Mouse (Mus musculus) lung, embryonic 14.5 days (tissue): ENCODE data around the gene Mlec. TPM values are rescaled to one million over a fixed set of nuclear protein-coding genes. Genes with fewer than 3 reads are reported as not detected.
"Not testable (repeated sequence)": the region's sequence is repeated elsewhere in the genome, so short reads cannot be mapped to it uniquely, and the experiment has no call there.

Source experiments
- ATAC-seq: fragments of 200-750 bp; cut with Nextera tagmentation; 2 replicates; pipeline ENCODE4 v1.8.0; 2017; ENCODE audit warnings: mild to moderate bottlenecking, moderate TSS enrichment, moderate library complexity; ENCODE audit not compliant: insufficient read depth
- DNase-seq: peaks from one replicate; pipeline ENCODE4 v3.0.0-alpha.2; 2015
- H3K27ac ChIP-seq: fragments of 300-500 bp; sonication (generic); 2 replicates; pipeline ENCODE4 v1.5.1; 2014; ENCODE audit warnings: low read depth, mild to moderate bottlenecking, moderate library complexity
- H3K27me3 ChIP-seq: fragments of 300-500 bp; sonication (generic); 2 replicates; pipeline ENCODE4 v1.6.1; 2014; ENCODE audit warnings: low read length, control low read depth; ENCODE audit not compliant: insufficient read depth
- H3K36me3 ChIP-seq: fragments of 300-500 bp; sonication (generic); 2 replicates; pipeline ENCODE4 v1.6.1; 2014; ENCODE audit warnings: control low read depth; ENCODE audit not compliant: insufficient read depth
- H3K4me1 ChIP-seq: fragments of 300-500 bp; sonication (generic); 2 replicates; pipeline ENCODE4 v1.6.1; 2014; ENCODE audit warnings: antibody characterized with exemption, control low read depth; ENCODE audit not compliant: insufficient read depth
- H3K4me2 ChIP-seq: fragments of 300-500 bp; sonication (generic); 2 replicates; pipeline ENCODE4 v1.6.1; 2014; ENCODE audit warnings: mild to moderate bottlenecking
- H3K4me3 ChIP-seq: fragments of 300-500 bp; sonication (generic); 2 replicates; pipeline ENCODE4 v1.5.1; 2014; ENCODE audit warnings: low read depth, low read length
- H3K9ac ChIP-seq: fragments of 300-500 bp; sonication (generic); 2 replicates; pipeline ENCODE4 v1.6.1; 2014
- H3K9me3 ChIP-seq: fragments of 300-500 bp; sonication (generic); 2 replicates; pipeline ENCODE4 v1.6.1; 2016; ENCODE audit warnings: low read depth, low read length, control low read depth
- CTCF ChIP-seq: IDR thresholded peaks from 2 replicates; pipeline ENCODE4 v1.5.1; 2016; ENCODE audit warnings: antibody characterized with exemption, low read depth
- WGBS: fragments of 180-500 bp; shearing (Covaris S2); extraction: QIAGEN DNeasy Blood & Tissue Kit; methylation state at CpG from one replicate; pipeline ENCODE4 v1.1.7; 2014; 5-methylcytosine and 5-hydroxymethylcytosine counted together
- polyA plus RNA-seq: library from polyadenylated mRNA; unstranded; fragments of >200 nt; fragmentation: Nextera tagmentation; extraction: Ambion mirVana; gene quantifications from 2 replicates; pipeline ENCODE4 v1.2.1, GENCODE M21; 2014

Gene Mlec
- polyA plus RNA-seq, 1 experiment from 2014 or later: 81.1 TPM

DNA sequence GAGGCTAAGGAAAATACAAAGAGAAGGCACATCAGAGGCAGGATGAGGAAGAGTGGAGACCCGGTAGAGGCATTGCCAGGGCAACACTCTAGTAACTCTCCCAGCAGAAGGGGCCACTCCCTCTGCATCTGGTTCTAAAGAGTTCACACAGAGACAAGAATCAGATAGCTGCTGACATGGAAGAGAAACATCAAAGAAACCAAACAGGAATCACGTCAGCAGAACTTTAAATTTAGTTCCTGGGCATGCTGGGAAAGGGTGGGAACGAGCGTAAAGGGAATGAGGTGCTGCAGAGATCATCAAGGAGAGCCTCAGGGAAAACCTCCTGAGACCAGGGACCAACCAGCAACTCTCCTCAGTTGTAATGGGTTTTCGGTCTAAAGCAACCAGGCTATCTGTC, 7.0 kb downstream of the Mlec start:
- Histone ChIP-seq H3K36me3 (peaks cover 72% of the 10 kb centered on the region), H3K4me2 (no peak overlapping the region), H3K4me1 (peaks cover 19% of the 10 kb centered on the region), H3K27me3 (no peaks in the 10 kb centered on the region), H3K4me3 (no peak overlapping the region), H3K27ac (no peak overlapping the region), H3K9me3 (no peaks in the 10 kb centered on the region), H3K9ac (no peak overlapping the region)
- no peak for TF ChIP-seq CTCF
- no peak for DNase-seq
- WGBS: 79% methylated on average over 5 of the region's 5 CpGs
- ATAC-seq: no peak

DNA sequence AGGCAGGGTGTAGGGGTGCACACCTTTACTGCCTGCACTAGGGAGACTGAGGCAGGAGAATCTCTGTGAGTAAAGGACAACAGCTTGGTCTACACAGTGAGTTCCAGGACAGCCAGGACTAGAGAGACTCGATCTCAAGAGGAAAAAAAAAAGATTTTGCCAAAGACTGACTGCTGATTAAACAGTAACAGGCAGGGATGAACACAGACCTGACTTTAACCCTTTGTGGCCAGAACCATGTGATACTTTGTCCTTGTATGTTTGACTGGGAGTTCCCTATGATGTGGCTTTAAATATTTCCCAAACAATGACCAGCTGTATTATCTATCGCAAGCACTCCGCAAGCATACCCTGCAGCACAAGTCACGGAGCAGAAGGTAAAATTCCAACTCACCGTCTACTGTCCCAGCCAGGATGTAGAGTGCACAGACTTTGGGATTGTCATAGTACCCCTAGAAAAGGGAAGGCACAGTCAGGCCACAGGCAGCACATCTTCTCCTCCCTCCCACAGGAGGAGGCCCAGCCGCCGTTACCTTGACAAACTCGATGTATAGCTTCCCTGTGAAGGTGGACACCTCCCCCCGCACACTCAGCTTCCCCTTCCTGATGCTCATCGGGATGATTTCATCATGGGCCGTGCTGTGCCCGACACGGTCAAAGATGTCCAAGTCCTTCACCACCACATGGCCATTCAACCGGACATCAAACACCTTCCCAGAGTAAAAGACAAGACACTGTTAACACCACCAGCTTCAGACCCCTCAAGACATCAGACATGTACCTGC, 8.1 kb downstream of the Mlec start:
- Histone ChIP-seq H3K9me3 (no peaks in the 10 kb centered on the region), H3K4me3 (no peak overlapping the region), H3K4me2 (no peak overlapping the region), H3K4me1 (peaks cover 8% of the 10 kb centered on the region), H3K9ac (no peak overlapping the region), H3K27me3 (no peaks in the 10 kb centered on the region), H3K27ac (no peak overlapping the region), H3K36me3 (peaks cover 82% of the 10 kb centered on the region)
- ATAC-seq (no peak), DNase-seq (no peak)
- TF ChIP-seq CTCF: no peak
- 95% methylated on average over 14 of the region's 14 CpGs for WGBS

DNA sequence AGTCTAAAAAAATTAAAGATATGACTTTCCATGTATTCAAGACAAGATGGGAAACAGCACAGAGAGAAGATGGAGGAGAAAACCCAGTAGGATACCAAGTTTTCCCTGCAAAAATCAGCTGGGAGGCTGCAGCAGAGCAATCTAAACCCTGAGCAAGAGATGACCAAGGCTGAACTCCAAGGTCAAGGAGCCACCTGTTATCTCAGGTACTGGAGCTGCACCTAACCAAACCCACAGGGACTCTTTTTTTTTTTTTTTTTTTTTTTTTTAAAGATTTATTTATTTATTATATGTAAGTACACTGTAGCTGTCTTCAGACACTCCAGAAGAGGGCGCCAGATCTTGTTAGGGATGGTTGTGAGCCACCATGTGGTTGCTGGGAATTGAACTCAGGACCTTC, 9.1 kb downstream of the Mlec start:
- H3K4me1 ChIP-seq, H3K4me2 ChIP-seq, ATAC-seq, H3K27me3 ChIP-seq, H3K27ac ChIP-seq, H3K9ac ChIP-seq, H3K9me3 ChIP-seq, DNase-seq, H3K4me3 ChIP-seq: not testable (repeated sequence)
- peaks cover 84% of the 10 kb centered on the region for H3K36me3 ChIP-seq
- no CpG with 5 or more reads among the region's 1 CpGs for WGBS

DNA sequence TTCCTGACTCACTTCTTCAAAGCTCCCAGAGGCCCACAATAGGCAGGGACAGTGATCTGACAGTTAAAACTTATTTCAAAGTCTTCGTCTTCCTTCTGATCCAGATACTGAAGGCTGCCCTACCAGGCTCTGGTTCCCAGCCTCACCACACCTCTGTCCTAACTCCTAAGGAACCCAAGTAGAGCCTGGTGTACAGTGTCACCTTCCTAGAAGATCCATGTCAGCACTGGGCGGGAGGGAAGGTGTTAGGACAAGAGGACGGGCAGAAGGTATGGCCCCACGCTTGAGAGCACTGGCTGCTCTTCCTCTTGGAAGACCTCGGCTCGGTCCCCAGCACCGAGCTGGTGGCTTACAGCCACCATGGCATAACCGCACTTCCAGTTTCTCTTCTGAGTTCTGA, 9.6 kb downstream of the Mlec start:
- no peak for ATAC-seq

DNA sequence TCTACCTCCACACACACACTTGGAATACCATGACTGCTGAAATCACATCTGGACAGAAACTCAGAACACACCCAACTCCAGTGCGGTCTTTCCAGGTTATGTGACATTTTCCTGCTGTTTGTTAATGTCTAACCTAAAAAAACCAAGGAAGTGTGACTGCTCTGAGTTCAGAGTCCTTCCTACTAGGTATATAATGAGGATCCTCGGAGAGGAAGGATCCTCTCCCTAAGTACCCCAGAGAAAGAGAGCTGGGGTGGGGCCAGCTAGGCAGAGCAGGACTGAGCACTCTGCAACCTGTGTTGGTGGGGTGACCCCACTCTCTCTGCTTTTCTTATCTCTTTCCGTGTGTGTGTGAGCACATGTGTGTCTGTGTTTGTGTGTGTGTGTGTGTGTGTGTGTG, 10.6 kb downstream of the Mlec start:
- TF ChIP-seq CTCF: no peak
- Histone ChIP-seq H3K27ac (no peak overlapping the region), H3K9ac (no peak overlapping the region), H3K4me3 (no peak overlapping the region), H3K4me2 (no peak overlapping the region), H3K4me1 (0 out of 2 replicates have a peak, but pooled peaks cover 3% of the 10 kb centered on the region), H3K27me3 (no peaks in the 10 kb centered on the region), H3K9me3 (no peaks in the 10 kb centered on the region), H3K36me3 (peaks cover 79% of the 10 kb centered on the region)
- ATAC-seq: no peak
- WGBS: 73% methylated on average over 3 of the region's 3 CpGs
- no peak for DNase-seq

More for the DNA sequence above, 9.6 kb downstream of the Mlec start:
- Histone ChIP-seq H3K4me2 (no peak overlapping the region), H3K9ac (no peak overlapping the region), H3K9me3 (no peaks in the 10 kb centered on the region), H3K4me1 (peaks cover 5% of the 10 kb centered on the region; the same call in 1 of the 2 replicates), H3K36me3 (peaks cover 82% of the 10 kb centered on the region), H3K27me3 (no peaks in the 10 kb centered on the region), H3K27ac (no peak overlapping the region), H3K4me3 (no peak overlapping the region)
- TF ChIP-seq CTCF: no peak
- no peak for DNase-seq
- 92% methylated on average over 8 of the region's 8 CpGs for WGBS

DNA sequence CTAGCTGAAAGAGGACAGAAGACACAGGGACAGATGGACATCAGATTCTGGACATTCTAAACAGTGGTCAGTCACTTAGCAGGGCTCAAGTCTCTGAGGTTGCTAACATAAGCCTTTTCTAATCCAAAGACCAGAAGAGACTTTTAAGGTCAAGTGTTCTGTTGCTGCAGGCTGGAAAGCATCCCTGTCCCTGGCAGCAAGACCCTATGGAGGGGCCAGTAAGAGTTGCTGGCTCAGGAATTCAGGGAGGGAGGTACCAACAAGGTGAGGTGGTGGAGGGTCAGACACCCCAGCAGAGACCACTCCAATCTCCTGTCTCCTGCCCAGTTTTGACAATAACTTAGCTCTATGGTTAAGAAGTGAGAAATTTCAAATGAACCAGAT, 11.2 kb downstream of the Mlec start:
- Histone ChIP-seq H3K9ac (no peak overlapping the region), H3K9me3 (no peaks in the 10 kb centered on the region), H3K27me3 (no peaks in the 10 kb centered on the region), H3K4me2 (no peak overlapping the region), H3K27ac (no peak overlapping the region), H3K4me3 (no peak overlapping the region), H3K4me1 (no peaks in the 10 kb centered on the region), H3K36me3 (peaks cover 79% of the 10 kb centered on the region)
- ATAC-seq: no peak
- no peak for TF ChIP-seq CTCF
- no peak for DNase-seq

DNA sequence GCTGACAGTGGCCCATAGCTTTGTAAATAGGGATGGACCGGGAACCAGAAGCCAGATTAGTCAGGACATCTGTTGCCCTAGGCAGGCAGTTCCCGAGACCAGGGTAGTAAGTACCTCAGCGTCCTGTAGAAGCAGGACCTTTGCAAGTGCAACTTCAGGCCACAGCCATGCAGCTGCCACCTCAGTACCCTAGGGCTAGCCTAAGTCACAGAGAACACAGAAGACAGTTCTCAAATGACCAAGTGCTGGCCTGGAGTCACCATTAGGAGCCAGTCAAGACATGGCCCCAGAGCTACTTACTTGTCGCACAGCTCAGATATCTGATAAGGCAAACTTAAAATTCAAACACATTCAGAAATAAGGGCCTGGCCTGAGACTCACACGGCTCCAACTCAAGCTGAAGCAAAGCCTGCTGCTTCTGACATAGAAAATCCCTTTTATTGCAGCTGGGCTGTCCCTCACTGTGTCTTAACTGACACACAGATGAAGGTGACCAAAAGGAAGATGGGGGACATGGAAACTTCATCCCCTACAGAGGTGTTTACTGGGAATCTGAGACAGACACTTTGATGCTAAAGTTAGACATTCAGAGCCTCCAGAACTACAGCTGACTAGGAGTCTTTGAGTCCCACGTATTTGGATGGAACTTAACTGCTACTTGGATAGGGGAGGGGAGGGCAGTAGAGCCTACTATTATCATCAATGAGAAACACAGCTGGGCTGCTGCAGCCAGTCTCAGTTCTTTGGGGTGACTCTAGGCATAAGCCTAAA, 11.8 kb downstream of the Mlec start:
- Histone ChIP-seq H3K4me2 (no peak overlapping the region), H3K36me3 (peaks cover 73% of the 10 kb centered on the region), H3K9me3 (no peaks in the 10 kb centered on the region), H3K4me3 (no peak overlapping the region), H3K9ac (no peak overlapping the region), H3K4me1 (no peaks in the 10 kb centered on the region), H3K27me3 (no peaks in the 10 kb centered on the region), H3K27ac (no peak overlapping the region)
- WGBS: 76% methylated on average over 6 of the region's 6 CpGs
- DNase-seq (no peak), ATAC-seq (no peak)
- TF ChIP-seq CTCF: no peak
